Mouse (Mus musculus): ENCODE results near the gene Tmsb10. TPM values are rescaled to one million over a fixed set of nuclear protein-coding genes. Genes with fewer than 3 reads are reported as not detected.

The Tmsb10 gene
- total and polyA plus RNA-seq, 3 experiments = 31.7 to 91.3 TPM; not detected in 1

Other genes with a start within 250 kb of the Tmsb10 start
- gene Tcf7l1, start 169.5 kb downstream of the Tmsb10 start, total RNA-seq (2012; rRNA removed) = not detected in 2 replicates
- not detected for gene Tcf7l1, start 169.5 kb downstream of the Tmsb10 start, polyA plus RNA-seq (2012; ENCODE audit: insufficient read depth in 1 of 2, insufficient read length in 2 of 2, low read depth in 1 of 2, low replicate concordance in 2 of 2, missing spikeins in 1 of 2)
- gene Kcmf1, start 58.8 kb downstream of the Tmsb10 start, total RNA-seq (2012; rRNA removed) = 77.0 and 92.4 TPM in 2 replicates
- gene Kcmf1, start 58.8 kb downstream of the Tmsb10 start, polyA plus RNA-seq (2012; ENCODE audit: insufficient read depth in 1 of 2, insufficient read length in 2 of 2, low read depth in 1 of 2, low replicate concordance in 2 of 2, missing spikeins in 1 of 2) = 100 to 1,000 TPM; 133 to 195 TPM